Mouse (Mus musculus): ENCODE measurements around the gene Sema4g. TPM values are rescaled to one million over a fixed set of nuclear protein-coding genes. Genes with fewer than 3 reads are reported as not detected.
"Not testable (repeated sequence)": the region's sequence is repeated elsewhere in the genome, so short reads cannot be mapped to it uniquely, and the experiment has no call there.

The Sema4g gene
- total and polyA plus RNA-seq, 3 experiments: 6.3 to 9.4 (median 7.7) TPM

GRCm38 (mm10) chr19:45024775-45025174 lies 35.9 kb downstream of the Sema4g start:
- DNase-seq: no peak

GRCm38 (mm10) chr19:45025937-45026568 lies 37.2 kb downstream of the Sema4g start:
- peak; percentile 6 for DNase-seq

GRCm38 (mm10) chr19:45026958-45027670 lies 38.2 kb downstream of the Sema4g start:
- DNase-seq: no peak

GRCm38 (mm10) chr19:45027848-45028247 lies 38.9 kb downstream of the Sema4g start:
- DNase-seq: peak; percentile 9

- DNase-seq: peak; percentile 30
Observed at GRCm38 (mm10) chr19:45028746-45029145, 39.8 kb downstream of the Sema4g start.

GRCm38 (mm10) chr19:45029571-45029970 lies 40.7 kb downstream of the Sema4g start:
- peak; percentile 17 for DNase-seq

- peak; percentile 70 for DNase-seq
Observed at GRCm38 (mm10) chr19:45030111-45030510, 41.2 kb downstream of the Sema4g start.

- peak; percentile 82 for DNase-seq
Observed at GRCm38 (mm10) chr19:45030746-45031693, 42.1 kb downstream of the Sema4g start.

GRCm38 (mm10) chr19:45031780-45032179 lies 42.9 kb downstream of the Sema4g start:
- peak; percentile 82 for DNase-seq

- DNase-seq: peak; percentile 26
Observed at GRCm38 (mm10) chr19:45032570-45033332, 43.9 kb downstream of the Sema4g start.

GRCm38 (mm10) chr19:45036867-45037266 lies 48.0 kb downstream of the Sema4g start:
- peak; percentile 70 for DNase-seq

GRCm38 (mm10) chr19:45038198-45038597 lies 49.3 kb downstream of the Sema4g start:
- not testable (repeated sequence) for DNase-seq

GRCm38 (mm10) chr19:45040214-45040613 lies 51.3 kb downstream of the Sema4g start:
- no peak for DNase-seq

GRCm38 (mm10) chr19:45044389-45044927 lies 55.6 kb downstream of the Sema4g start:
- no peak for DNase-seq

GRCm38 (mm10) chr19:45045236-45045635 lies 56.3 kb downstream of the Sema4g start:
- no peak for DNase-seq

- DNase-seq: no peak
Observed at GRCm38 (mm10) chr19:45045651-45046050, 56.8 kb downstream of the Sema4g start, which contains the start of gene Pdzd7. Pdzd7 (minus strand) TSS chr19:45045717.

- DNase-seq: peak; percentile 90
Observed at GRCm38 (mm10) chr19:45046523-45047321, 57.8 kb downstream of the Sema4g start.

GRCm38 (mm10) chr19:45047417-45047934 lies 58.6 kb downstream of the Sema4g start, which contains the start of gene Sfxn3:
Sfxn3 (plus strand) TSS chr19:45047503.
- DNase-seq: peak; percentile 95

- DNase-seq: peak; percentile 75
Observed at GRCm38 (mm10) chr19:45047935-45048643, 59.2 kb downstream of the Sema4g start.
